Mouse (Mus musculus): ENCODE data around the gene Ttc39b. TPM values are rescaled to one million over a fixed set of nuclear protein-coding genes. Genes with fewer than 3 reads are reported as not detected.

Ttc39b gene
- polyA plus RNA-seq, 1 experiment: 8.1 TPM

DNA sequence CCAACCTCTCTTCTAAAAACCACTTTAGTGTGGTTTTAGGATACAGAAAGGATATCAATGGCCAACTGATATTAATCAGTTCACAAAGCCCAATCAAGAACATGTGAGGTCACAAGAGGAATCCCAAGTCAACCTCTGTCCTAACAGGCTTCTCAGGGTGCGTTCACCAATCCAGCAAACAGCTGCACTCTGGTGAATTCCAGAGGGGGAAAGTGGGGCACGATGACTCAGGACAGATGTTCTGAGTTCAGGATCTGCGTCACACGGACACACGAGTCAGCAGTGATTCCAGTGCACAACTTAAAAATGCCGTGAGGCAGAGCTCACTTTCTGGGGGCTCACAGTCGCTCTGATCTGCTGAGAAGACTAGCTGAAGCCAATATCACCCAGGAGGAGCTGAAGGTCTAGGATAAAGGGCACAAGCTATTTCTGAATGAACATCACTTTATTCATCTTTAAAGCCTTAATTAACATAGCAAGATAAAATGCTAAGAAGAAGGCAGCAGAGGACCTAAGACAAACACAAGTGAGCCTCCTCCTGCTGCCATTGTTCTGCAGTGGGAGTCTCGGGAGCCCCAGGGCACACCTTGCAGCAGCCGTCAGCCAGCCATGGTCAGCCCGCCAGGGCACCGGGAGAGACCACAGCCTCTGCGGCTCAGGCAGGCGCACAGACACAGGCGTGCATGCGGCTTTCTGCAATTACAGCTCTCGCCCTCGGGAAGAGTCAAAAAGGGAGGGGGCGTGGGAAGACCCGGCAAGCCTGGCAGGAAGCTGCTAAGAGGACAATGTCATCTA lies 39.9 kb downstream of the Ttc39b start:
- TF ChIP-seq POLR2A (IDR thresholded peaks at IDR 0.05; ENCODE audit: borderline replicate concordance, low read depth, low read length) (no peak), CTCF (IDR thresholded peaks at IDR 0.05; ENCODE audit: low read depth, low read length) (no peak)
- no peak overlapping the region for H3K4me3 ChIP-seq (ENCODE audit: insufficient read depth, low read length)

DNA sequence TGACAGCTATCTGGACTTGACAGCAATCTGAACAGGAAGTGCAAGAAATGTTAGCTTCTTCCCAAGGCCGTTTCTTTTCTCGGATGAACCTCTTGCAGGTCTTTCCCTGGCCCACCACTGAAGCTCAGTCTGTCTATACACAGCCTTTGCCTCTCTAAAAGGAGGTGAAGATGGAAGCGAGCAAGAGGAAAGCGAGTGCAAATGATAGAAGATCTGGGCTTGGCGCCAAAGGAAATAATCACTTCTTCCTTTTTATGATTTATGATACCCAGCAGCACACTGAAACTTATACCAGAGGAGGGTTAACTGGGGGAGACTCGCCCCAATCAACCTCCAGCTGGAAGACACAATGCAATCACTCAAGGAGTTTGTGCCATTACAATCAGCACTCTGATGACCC lies 41.6 kb downstream of the Ttc39b start:
- Histone ChIP-seq H3K4me1 (ENCODE audit: control insufficient read depth, insufficient read depth, low read length) (peaks cover 5% of the 10 kb centered on the region; the same call in 1 of the 2 replicates), H3K27ac (ENCODE audit: insufficient read depth, low read depth, low read length) (no peak overlapping the region), H3K4me3 (ENCODE audit: insufficient read depth, low read length) (no peak overlapping the region)
- TF ChIP-seq POLR2A (IDR thresholded peaks at IDR 0.05; ENCODE audit: borderline replicate concordance, low read depth, low read length) (no peak), CTCF (IDR thresholded peaks at IDR 0.05; ENCODE audit: low read depth, low read length) (no peak)

More for the DNA sequence above, 39.9 kb downstream of the Ttc39b start:
- no peak overlapping the region for H3K27ac ChIP-seq (ENCODE audit: insufficient read depth, low read depth, low read length)
- peaks cover 5% of the 10 kb centered on the region; the same call in 1 of the 2 replicates for H3K4me1 ChIP-seq (ENCODE audit: control insufficient read depth, insufficient read depth, low read length)

DNA sequence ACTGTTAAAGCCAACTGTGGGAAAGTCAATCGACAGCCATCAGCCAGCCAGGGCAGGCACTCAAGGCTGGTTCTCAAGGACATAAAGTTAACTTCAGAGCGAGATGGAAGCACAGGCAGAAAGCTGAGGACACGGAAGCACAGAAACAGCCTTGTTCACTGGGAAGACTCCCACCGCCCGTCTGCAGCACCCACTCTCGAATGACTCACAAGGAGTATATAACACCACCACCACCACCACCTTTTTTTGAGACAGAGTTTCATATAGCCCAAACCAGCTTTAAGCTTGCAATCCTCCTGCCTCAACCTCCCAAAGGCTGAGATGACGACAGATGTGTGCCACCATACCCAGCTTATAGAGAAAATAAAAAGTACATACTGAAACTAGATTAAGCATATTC lies 44.8 kb downstream of the Ttc39b start:
- TF ChIP-seq POLR2A (IDR thresholded peaks at IDR 0.05; ENCODE audit: borderline replicate concordance, low read depth, low read length) (no peak), CTCF (IDR thresholded peaks at IDR 0.05; ENCODE audit: low read depth, low read length) (no peak)
- Histone ChIP-seq H3K4me3 (ENCODE audit: insufficient read depth, low read length) (no peak overlapping the region), H3K27ac (ENCODE audit: insufficient read depth, low read depth, low read length) (no peak overlapping the region), H3K4me1 (ENCODE audit: control insufficient read depth, insufficient read depth, low read length) (peaks cover 10% of the 10 kb centered on the region)

DNA sequence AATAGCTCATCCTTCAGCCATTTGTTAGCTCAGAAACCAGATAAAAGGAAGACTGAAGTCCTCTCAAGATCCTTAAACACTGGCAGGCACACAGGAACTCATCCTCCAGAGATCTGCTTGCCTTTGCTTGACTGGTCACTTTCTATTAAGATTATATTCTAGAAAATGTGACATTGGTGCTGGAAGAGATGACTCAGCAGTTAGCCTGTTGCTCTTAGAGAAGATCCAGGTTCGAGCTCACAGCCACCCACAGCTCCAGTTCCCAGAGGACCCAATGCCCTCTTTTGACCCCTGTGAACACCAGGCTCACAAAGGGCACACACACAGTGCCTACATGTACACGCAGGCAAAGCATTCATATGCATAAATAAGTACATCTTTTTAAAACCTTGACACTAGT lies 49.8 kb downstream of the Ttc39b start:
- Histone ChIP-seq H3K27ac (ENCODE audit: insufficient read depth, low read depth, low read length) (no peak overlapping the region), H3K4me3 (ENCODE audit: insufficient read depth, low read length) (no peak overlapping the region), H3K4me1 (ENCODE audit: control insufficient read depth, insufficient read depth, low read length) (peaks cover 24% of the 10 kb centered on the region)
- TF ChIP-seq CTCF (IDR thresholded peaks at IDR 0.05; ENCODE audit: low read depth, low read length) (no peak), POLR2A (IDR thresholded peaks at IDR 0.05; ENCODE audit: borderline replicate concordance, low read depth, low read length) (no peak)

DNA sequence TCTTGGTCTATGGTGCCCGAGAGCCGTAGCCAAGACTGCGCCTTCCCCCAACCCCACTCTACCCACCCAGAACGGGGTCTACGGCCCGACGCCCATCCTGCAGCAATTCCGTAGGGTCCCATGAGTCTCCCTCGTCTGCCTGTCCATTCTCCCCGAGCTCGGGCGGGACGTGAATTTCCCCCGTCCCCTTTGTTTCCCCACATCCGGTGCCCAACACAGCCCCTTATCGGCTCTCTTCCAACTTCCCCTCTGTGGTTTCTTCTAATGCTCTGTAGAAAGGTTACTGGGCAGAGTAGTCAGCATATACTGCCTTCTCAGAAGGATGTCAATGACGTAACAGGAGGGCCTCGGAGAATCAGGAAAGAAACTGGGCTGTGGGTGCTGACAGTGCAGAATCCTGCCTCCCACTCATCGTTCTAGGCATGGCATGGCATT lies 50.4 kb downstream of the Ttc39b start:
- no peak for TF ChIP-seq CTCF (IDR thresholded peaks at IDR 0.05; ENCODE audit: low read depth, low read length)
- no peak for TF ChIP-seq POLR2A (IDR thresholded peaks at IDR 0.05; ENCODE audit: borderline replicate concordance, low read depth, low read length)
- H3K4me3 ChIP-seq (ENCODE audit: insufficient read depth, low read length): peak overlapping the region; percentile 50
- H3K4me1 ChIP-seq (ENCODE audit: control insufficient read depth, insufficient read depth, low read length): peaks cover 24% of the 10 kb centered on the region
- H3K27ac ChIP-seq (ENCODE audit: insufficient read depth, low read depth, low read length): peak overlapping the region; percentile 9; the same call in 1 of the 2 replicates

DNA sequence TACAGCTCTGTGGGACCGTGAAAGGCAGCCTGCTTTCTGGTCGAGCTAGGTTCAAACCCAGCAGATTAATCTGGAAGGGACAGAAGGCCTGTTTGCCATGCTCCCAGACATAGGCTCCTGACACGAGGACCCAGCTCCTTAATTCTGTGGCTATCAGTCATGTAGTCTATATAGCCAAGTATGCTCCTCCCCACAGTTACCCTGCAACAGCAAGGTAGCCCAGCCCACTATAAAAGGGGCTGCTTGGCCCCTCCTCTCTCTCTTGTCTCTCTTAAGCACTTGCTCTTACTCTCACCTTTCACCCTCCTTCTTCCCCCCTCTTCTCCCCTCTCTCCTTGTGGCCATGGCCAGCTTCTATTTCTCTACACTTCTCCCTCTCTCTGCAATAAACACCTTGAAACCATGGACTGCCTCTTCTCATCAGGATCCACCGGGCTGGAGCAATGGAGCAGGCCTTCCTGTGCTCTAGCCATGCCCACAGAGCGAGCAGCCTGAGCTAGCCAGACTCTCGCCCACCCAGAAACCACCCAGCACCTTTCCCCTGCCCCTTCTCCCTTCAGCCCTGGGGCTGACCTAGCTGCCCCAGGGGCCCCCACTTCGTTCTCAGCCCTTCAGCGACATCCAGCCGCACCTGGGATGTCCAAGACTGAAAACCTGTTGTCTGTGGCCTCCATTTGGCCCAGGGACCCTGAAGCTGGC lies 51.0 kb downstream of the Ttc39b start:
- H3K4me3 ChIP-seq (ENCODE audit: insufficient read depth, low read length): peak overlapping the region; percentile 50
- no peak for TF ChIP-seq CTCF (IDR thresholded peaks at IDR 0.05; ENCODE audit: low read depth, low read length)
- TF ChIP-seq POLR2A (IDR thresholded peaks at IDR 0.05; ENCODE audit: borderline replicate concordance, low read depth, low read length): no peak
- H3K4me1 ChIP-seq (ENCODE audit: control insufficient read depth, insufficient read depth, low read length): peaks cover 24% of the 10 kb centered on the region
- H3K27ac ChIP-seq (ENCODE audit: insufficient read depth, low read depth, low read length): peak overlapping the region; percentile 9; the same call in 1 of the 2 replicates

DNA sequence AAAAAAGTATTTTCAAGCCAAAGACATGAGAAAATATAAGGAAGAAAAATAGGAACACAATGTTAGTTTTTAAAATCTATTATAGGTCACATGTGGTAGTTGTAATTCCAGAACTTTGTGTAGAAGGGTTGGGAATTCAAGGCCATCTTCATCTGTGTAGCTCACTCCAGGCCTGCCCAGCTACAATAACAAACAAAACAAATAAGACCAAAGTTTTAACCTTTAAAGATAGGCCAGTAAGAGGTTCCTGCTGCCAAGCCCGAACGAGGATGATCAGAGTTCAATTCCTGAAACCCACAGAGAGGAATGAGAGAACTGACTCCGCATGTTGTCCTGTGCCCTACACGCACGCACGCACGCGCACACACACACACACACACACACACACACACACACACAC lies 53.6 kb downstream of the Ttc39b start:
- Histone ChIP-seq H3K27ac (ENCODE audit: insufficient read depth, low read depth, low read length) (no peak overlapping the region), H3K4me3 (ENCODE audit: insufficient read depth, low read length) (no peak overlapping the region), H3K4me1 (ENCODE audit: control insufficient read depth, insufficient read depth, low read length) (peaks cover 24% of the 10 kb centered on the region)
- TF ChIP-seq CTCF (IDR thresholded peaks at IDR 0.05; ENCODE audit: low read depth, low read length): no peak
- TF ChIP-seq POLR2A (IDR thresholded peaks at IDR 0.05; ENCODE audit: borderline replicate concordance, low read depth, low read length): no peak

DNA sequence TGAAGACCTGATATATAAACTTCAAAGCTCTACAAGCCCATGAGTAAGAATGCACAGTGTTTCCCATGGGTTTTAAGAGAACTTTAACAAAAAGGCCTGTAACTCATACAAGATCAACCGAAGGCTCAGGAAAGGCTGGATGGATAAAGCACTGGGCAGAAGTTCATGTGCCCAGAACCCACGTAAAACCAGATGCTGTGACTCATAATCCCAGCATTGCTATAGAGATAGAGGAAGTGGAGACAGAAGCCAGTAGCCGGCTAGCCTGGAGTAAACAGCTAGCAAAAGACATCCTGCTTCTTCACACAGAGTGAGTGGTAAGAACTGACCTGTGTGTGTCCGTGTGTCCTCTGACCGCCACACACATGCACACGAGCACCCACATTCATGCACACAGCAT lies 54.4 kb downstream of the Ttc39b start:
- H3K4me3 ChIP-seq (ENCODE audit: insufficient read depth, low read length): no peak overlapping the region
- no peak for TF ChIP-seq CTCF (IDR thresholded peaks at IDR 0.05; ENCODE audit: low read depth, low read length)
- no peak for TF ChIP-seq POLR2A (IDR thresholded peaks at IDR 0.05; ENCODE audit: borderline replicate concordance, low read depth, low read length)
- peaks cover 22% of the 10 kb centered on the region for H3K4me1 ChIP-seq (ENCODE audit: control insufficient read depth, insufficient read depth, low read length)
- H3K27ac ChIP-seq (ENCODE audit: insufficient read depth, low read depth, low read length): no peak overlapping the region

DNA sequence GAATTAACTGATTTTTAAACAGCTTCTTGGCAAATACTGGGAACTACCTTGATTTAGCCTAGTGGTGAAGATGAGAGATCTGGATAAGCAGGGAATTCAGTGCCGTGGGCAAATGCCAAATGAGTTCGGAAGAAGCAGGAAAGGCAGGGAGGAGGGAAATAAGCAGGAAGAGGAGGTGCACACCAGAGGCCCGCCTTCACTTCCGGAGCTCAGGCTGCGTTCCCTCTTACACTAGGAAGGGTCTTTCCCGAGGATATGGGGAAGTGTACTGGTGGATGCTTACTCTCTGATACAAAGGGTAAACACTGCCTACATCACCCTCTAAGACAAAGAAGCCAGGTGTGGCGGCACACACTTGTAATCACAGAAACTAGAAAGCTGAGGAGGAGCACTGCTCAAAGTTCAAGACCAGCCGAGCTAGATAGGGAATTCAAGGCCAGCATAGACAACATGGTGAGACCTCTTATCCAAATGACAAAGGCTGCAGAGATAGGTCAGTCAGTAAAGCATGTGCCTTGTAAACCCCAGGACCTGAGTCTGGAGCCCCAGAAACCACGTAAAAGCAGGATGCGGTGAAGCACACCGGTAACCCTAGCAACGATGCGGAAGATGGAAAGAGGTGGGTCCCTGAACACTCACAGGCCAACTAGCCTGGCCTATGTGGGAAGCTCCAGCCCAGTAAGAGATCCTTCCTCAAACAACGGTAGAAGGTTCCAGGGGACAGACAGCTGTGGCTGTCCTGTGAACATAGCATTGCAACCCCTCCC lies 57.9 kb downstream of the Ttc39b start:
- Histone ChIP-seq H3K4me1 (ENCODE audit: control insufficient read depth, insufficient read depth, low read length) (peaks cover 5% of the 10 kb centered on the region; the same call in 1 of the 2 replicates), H3K4me3 (ENCODE audit: insufficient read depth, low read length) (no peak overlapping the region), H3K27ac (ENCODE audit: insufficient read depth, low read depth, low read length) (no peak overlapping the region)
- no peak for TF ChIP-seq POLR2A (IDR thresholded peaks at IDR 0.05; ENCODE audit: borderline replicate concordance, low read depth, low read length)
- no peak for TF ChIP-seq CTCF (IDR thresholded peaks at IDR 0.05; ENCODE audit: low read depth, low read length)
